Mouse (Mus musculus) adrenal gland, adult 10 weeks (tissue): Measurements from ENCODE around the gene Slco1a6. TPM values are rescaled to one million over a fixed set of nuclear protein-coding genes. Genes with fewer than 3 reads are reported as not detected.

Experiments used
- polyA plus RNA-seq: library from polyadenylated mRNA; stranded (reverse); fragments of 350-450 nt; fragmentation: Illumina TruSeq; extraction: RNeasy Lipid Tissue Mini Kit (QIAGEN cat#74804); gene quantifications from one replicate; pipeline ENCODE4 v1.2.3, GENCODE M21; 2014; ENCODE audit warnings: low read depth, low replicate concordance

Gene Slco1a6
- polyA plus RNA-seq, result not detected

GRCm38 (mm10) chr6:142208421-142208820 is at the start of gene Slco1a6:
Gene Slco1a6, minus strand, starts transcription at chr6:142208521.

Other genes with a start within 250 kb of the Slco1a6 start
- not detected for gene Gm6614, start 197.1 kb downstream of the Slco1a6 start, polyA plus RNA-seq
- gene Iapp, start 89.9 kb upstream of the Slco1a6 start, polyA plus RNA-seq, result not detected
- gene Slco1a5, start 114.5 kb upstream of the Slco1a6 start, polyA plus RNA-seq, result not detected
- 29.9 TPM for gene Pyroxd1, start 137.1 kb upstream of the Slco1a6 start, polyA plus RNA-seq
- 19.5 TPM for gene Recql, start 178.6 kb upstream of the Slco1a6 start, polyA plus RNA-seq
- 78.5 TPM for gene Golt1b, start 178.7 kb upstream of the Slco1a6 start, polyA plus RNA-seq
- gene Spx, start 204.9 kb upstream of the Slco1a6 start, polyA plus RNA-seq, result 0.41 TPM